Mouse (Mus musculus) brown adipose tissue, adult 24 weeks (tissue): ENCODE data around the gene Mprip. TPM values are rescaled to one million over a fixed set of nuclear protein-coding genes. Genes with fewer than 3 reads are reported as not detected.
"Not testable (repeated sequence)": the region's sequence is repeated elsewhere in the genome, so short reads cannot be mapped to it uniquely, and the experiment has no call there.

Experiments used
- H3K27ac ChIP-seq: fragments of 200-500 bp; replicated peaks from 2 replicates; pipeline ENCODE4 v1.5.1; 2012; ENCODE audit warnings: low read depth, mild to moderate bottlenecking, low read length
- H3K4me1 ChIP-seq: fragments of 200-500 bp; 2 replicates; pipeline ENCODE4 v1.6.1; 2012; ENCODE audit warnings: low read length, mixed read lengths; ENCODE audit not compliant: control insufficient read depth, insufficient read depth, insufficient read length
- H3K4me3 ChIP-seq: fragments of 200-500 bp; 2 replicates; pipeline ENCODE4 v1.5.1; 2012; ENCODE audit warnings: low read depth, mild to moderate bottlenecking, low read length, moderate library complexity; ENCODE audit not compliant: insufficient read depth
- polyA plus RNA-seq: library from polyadenylated mRNA; stranded (reverse); fragments of >200 nt; gene quantifications from 2 replicates; pipeline ENCODE4 v1.2.4, GENCODE M21; 2012; ENCODE audit not compliant: missing spikeins, insufficient read depth, insufficient read length

Mprip gene
- polyA plus RNA-seq, 1 experiment: 83.7 TPM

DNA sequence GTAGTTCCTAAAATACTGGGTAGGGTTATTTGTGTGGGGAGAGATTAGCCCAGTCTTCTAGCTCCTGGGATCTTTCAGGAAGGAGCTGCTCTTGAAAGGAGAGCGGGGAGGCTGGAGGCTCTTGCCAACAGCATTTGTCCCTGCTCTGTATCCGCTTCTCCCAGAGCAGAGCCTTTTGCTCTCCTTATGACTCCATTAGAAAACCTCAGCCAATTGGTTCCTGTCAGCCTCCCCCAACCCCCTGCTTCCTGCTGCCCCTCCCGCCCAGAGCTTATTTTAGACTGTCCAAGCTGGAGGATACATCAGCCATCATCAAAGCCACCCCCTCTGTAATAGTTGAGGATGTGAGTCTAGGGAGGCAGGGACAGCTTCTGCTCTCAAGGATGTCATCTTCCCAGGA lies 3.7 kb downstream of the Mprip start:
- Histone ChIP-seq H3K27ac (peak overlapping the region; percentile 89), H3K4me3 (no peak overlapping the region), H3K4me1 (peaks cover 25% of the 10 kb centered on the region)

DNA sequence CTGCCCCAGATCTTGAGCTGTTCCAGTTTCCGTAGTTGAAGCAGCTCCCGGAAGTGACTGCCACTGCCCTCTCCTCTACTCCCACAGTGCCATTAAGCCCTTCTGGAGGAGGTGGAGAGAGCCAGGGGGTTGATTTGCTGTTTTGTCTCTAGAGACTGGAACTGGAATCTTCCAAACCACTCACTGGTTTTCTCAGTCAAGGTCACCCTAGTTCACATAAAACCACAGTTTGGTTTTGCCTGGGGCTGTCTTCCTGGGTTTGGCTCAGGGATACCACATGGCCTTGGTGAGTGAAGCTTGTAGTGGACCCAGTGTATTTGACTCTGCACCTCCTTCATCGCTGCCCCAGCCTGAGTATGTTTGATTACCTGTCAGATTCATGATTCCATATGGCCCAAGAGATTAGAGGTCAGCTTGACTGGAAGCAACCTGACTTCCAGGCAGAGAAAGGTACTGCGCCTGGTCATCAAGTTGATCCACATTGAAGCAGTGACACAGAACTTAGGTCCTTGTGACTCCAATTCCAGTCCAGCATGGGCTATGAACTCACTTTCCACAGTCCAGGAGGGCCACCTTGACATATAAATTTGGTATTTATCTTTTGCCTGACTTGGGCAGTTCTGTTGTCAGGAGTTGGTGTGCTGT lies 10.1 kb downstream of the Mprip start:
- Histone ChIP-seq H3K4me3 (no peak overlapping the region), H3K27ac (peak overlapping the region; percentile 63), H3K4me1 (peaks cover 44% of the 10 kb centered on the region)

DNA sequence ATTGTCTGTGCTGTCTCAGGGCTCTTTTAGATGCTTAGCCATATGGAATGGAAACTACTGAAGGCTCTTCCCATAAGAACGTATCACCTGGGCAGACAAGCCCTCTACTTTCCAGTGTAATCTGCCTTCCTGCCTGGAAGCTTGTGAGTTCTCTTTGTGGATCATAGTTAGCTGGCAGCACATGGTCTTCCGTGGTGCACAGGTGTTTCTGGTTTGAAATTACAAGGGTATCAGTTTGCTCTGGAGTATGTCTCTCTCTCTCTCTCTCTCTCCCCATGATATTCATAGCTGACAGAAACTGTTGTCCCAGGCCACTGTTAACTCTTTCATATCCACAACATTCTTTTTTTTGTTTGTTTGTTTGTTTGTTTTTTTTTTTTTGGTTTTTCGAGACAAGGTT lies 12.9 kb downstream of the Mprip start:
- no peak overlapping the region for H3K4me3 ChIP-seq
- no peak overlapping the region for H3K27ac ChIP-seq
- H3K4me1 ChIP-seq: peaks cover 51% of the 10 kb centered on the region

DNA sequence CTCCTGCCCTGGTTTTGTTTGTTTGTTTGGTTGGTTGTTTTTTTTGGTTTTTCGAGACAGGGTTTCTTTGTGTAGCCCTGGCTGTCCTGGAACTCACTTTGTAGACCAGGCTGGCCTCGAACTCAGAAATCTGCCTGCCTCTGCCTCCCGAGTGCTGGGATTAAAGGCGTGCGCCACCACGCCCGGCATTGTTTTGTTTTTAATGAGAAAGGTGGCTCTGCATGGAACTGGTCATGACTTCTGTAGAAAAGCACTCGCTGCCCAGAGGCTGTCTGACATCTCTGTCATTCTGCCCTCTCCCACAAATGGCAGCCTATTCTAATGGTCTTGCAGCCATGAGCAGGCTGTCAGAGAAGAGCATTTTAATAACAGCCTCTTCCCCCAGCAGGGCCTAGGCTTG lies 13.6 kb downstream of the Mprip start:
- not testable (repeated sequence) for H3K4me3 ChIP-seq, H3K27ac ChIP-seq
- H3K4me1 ChIP-seq: peaks cover 53% of the 10 kb centered on the region

DNA sequence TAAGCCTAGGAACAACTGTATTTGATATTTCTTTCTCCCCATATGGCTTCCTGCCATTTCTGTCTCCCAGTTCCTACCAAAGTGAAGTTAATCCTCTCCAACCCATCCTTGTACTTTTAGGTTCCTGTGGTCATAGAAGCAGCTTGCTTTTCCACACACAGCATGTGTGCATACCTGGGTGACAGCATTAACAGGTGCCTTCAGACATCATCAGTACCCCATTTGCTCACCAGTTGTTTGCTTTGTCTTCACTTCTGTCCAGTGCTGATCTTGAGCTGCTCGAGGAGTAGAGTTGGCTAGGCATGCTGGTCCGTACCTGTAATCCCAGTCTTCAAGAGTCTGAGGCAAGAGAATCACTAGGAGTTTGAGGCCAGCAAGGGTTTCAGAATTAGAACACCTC lies 16.7 kb downstream of the Mprip start:
- H3K4me3 ChIP-seq: no peak overlapping the region
- H3K27ac ChIP-seq: no peak overlapping the region
- peaks cover 37% of the 10 kb centered on the region for H3K4me1 ChIP-seq

DNA sequence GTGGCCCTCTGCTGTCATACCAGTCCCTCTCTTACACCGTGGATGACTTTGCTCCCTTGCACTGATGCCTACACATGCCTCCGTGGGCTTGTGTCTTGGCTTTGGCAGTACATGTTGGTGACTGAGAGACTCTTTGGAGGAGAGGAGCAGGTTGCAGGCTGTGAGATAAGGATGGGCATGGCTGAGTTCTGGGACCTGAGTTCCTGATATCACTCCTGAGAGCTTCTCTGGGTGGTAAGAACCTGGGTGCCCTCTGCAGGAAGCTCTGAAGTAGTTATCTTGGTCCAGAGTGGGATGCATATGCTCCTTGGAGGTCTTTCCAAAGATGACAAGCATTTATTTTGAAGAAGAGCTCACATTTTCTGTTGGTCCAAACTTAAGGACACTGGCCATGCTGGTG lies 17.6 kb downstream of the Mprip start:
- no peak overlapping the region for H3K27ac ChIP-seq
- H3K4me1 ChIP-seq: peaks cover 36% of the 10 kb centered on the region
- H3K4me3 ChIP-seq: no peak overlapping the region

DNA sequence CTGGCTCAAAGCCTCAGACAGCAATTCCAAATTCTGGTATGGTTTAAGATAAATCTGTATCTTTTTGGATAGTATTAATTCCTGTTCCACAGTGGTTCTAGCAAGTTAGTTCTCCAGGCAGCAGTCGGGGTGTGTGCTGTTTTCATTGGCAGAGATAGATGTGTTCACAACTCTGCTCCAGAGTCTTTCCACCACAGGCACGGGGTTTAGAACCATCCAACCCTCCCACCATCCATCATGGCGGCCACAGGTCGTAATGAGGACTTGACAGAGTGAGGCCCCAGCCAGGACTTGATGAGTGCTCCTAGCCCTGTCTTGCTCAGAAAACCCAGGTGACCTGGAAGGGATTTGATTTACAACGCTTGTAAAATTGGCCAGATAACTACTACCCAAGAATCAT lies 19.0 kb downstream of the Mprip start:
- Histone ChIP-seq H3K4me1 (peaks cover 37% of the 10 kb centered on the region), H3K27ac (no peak overlapping the region), H3K4me3 (no peak overlapping the region)

DNA sequence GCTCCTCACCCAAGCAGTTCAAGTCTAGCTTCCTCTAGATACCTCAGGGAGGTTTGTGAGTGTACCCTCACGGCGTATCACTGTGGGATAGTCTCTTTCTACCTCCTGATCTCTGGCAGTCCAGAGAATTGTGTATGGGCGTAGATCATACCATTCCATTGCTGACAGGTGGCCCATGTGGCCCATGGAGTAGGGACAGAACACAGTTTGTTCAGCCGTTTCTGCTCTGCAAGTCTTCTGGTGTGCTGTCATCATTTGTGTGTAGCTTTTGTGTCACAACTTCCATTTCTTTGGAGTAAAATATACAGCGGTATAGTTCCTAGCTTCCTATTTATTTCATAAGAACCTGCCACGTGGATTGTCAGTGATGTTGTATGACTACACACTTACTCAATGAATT lies 23.9 kb downstream of the Mprip start:
- Histone ChIP-seq H3K4me3 (no peak overlapping the region), H3K4me1 (peaks cover 23% of the 10 kb centered on the region), H3K27ac (no peak overlapping the region)

DNA sequence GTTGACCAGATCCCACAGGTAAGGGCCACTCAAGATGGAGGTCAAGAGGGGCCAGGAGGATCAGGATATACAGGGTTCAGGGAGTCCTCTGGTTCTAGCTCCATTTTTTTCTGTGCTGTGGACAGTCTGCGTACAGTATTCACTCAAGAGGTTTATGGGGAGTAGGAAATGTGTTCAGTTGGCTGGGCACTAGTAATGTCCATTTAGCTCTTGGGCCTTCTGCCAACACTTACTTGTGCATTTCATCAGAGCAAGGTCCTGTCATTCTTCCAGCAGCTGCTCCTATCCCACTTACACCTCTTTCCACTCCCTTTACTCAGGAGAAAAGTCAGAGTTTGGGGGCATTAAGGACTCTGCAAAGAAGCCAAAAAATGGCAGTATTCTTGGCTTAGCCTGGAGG lies 33.4 kb downstream of the Mprip start:
- Histone ChIP-seq H3K4me1 (peaks cover 28% of the 10 kb centered on the region), H3K27ac (no peak overlapping the region), H3K4me3 (no peak overlapping the region)

DNA sequence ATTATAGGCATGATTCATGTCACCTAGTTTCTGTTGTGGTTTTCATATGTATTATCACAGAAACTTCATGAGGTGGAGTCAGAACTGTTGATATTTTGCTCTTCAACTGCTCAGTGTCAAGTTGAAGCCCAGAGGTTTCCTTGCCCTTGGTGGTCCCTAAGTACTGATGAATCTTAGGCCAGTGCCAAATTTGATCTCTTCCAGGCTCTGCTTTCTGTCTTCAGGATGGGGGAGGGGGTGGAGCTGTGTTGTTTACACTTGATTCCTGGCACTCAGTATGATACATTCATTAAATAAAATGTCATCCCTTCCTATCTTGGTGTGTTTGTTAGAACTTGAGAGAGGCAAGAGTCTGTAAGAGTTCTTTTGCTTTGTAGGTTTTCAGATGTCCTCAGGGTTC lies 34.4 kb downstream of the Mprip start:
- H3K27ac ChIP-seq: no peak overlapping the region
- H3K4me3 ChIP-seq: no peak overlapping the region
- peaks cover 28% of the 10 kb centered on the region for H3K4me1 ChIP-seq

DNA sequence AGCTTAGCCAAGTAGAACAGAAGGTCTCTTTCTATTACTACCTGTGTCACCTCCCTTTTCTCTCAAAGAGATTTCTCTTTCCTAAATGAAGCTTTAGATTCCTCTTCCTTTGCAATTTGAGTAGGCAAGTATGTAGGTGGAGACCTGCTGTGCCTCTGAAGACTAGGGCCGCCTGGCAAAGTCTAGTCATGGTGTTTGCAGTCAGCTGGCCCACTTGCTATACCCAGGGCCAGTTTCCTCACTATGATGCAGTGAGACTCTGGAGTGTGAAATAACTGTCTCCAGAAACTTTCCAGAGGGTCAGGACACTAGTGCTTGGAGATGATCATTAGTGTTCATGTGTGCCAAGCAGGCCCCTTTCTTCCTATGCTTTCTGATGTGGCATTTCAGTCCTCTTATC lies 36.5 kb downstream of the Mprip start:
- no peak overlapping the region for H3K4me3 ChIP-seq
- H3K4me1 ChIP-seq: peaks cover 30% of the 10 kb centered on the region; the same call in 1 of the 2 replicates
- no peak overlapping the region for H3K27ac ChIP-seq

DNA sequence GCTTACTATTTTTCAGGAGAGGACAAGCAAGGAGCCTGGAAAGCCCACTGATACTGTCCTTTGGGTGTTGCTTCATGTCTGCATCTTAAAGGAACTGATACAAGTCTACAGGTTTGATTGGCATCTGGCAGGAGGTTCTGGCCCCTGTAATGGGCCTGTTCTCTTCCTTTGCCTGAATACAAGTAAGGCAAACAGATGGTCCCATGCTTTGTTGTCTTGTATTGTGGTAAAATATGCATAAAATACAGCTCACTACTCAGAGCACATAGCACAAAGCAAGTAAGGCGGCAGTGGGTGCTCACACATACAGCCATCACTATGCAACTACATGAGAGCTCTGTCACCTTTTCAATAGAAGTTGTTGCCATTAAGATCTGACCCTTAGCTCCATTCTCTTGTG lies 39.7 kb downstream of the Mprip start:
- no peak overlapping the region for H3K4me3 ChIP-seq
- no peak overlapping the region for H3K27ac ChIP-seq
- peaks cover 19% of the 10 kb centered on the region for H3K4me1 ChIP-seq

DNA sequence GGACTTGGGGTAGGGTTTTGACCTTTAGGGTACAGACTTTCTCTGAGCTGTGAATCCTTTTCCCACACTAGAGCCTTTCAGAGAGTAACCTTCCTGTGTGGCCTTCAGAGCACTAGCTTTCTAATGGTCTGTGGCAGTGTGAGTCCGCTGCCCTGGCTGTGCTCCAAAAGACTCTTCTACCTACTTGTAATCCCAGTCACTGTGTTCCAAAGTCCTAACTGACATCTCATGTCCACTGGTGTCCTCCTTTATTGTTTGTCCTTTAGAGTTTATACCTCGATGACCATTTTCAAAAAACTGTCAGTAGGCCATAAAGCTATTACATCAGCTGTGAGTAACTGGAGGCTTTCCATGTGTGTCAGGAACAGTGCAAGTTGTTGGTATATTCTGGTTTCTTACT lies 44.0 kb downstream of the Mprip start:
- H3K27ac ChIP-seq: no peak overlapping the region
- peaks cover 34% of the 10 kb centered on the region for H3K4me1 ChIP-seq
- H3K4me3 ChIP-seq: no peak overlapping the region

DNA sequence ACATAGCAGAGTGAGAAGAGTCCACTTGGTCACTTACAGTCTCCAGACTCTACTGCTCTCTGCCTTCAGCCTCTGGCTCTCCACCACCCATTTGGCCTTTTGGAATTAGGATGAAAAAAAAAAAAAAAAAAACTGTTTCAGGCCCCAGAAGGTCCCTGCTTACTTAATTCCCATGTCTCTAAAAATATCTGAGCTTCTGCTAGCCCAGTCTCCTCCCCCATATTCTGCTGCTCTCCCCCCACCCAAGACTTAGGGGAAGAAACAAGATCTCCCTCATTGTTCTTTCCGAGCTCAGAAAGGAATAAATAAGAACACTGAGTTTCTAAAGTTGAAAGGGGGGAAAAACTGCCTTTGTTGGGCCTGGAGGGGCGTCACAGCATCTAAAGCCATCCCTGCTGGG lies 46.4 kb downstream of the Mprip start:
- Histone ChIP-seq H3K4me1 (peaks cover 36% of the 10 kb centered on the region), H3K27ac (peak overlapping the region; percentile 87), H3K4me3 (no peak overlapping the region)

DNA sequence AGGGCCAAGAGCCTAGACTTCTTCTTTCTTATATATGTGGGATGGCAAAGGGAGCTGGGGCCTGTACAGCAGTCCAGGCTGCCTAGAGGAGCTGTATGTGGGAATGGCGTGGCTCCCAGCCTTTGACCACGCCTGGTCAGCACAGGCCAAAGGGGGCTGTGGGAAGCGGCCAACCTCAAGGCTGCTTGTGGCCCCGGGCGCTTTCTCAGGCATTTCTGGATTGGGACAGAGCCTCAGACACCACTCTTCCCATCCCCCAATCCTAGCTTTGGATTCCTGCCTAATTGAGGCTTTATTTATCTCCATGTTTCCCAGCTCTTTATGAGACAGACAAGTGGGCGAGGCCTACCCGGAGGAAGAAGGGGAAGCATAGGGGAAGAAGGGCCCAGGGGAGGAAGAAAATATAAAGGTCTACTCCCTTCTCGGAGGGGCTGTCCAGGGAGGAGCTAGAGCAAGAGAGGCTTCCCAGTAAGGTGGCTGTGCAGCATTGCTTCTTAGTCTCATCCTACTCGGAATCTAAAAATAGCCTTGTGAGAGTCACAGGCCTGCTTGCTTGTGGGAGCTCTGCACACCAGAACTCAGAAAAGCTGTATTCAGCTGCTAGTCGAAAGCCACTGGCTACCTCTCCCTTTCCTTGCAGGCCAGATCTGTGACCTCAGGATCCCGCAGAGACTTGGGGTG lies 47.0 kb downstream of the Mprip start:
- Histone ChIP-seq H3K27ac (peak overlapping the region; percentile 87), H3K4me1 (peaks cover 36% of the 10 kb centered on the region), H3K4me3 (no peak overlapping the region)

DNA sequence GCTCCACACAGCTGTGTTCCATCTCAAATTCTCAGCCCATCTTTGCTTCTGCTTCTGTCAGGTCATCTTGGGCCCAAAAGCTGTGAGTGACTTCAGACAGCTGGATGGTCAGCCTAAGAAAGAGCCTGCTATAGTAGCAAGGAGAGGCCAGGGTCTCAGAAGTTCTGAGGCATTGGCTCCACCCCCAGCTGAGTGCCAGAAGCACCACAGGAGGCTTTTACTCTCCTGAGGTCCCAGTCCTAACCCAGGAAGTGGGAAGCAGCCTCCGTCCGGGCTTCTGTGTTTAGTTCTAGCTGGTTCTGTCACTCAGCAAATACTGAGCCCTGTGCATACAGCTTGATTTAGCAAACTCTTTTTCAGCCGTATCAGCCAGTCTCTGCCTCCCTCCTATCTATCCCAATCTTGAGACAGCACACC lies 54.3 kb downstream of the Mprip start:
- Histone ChIP-seq H3K27ac (no peak overlapping the region), H3K4me3 (no peak overlapping the region), H3K4me1 (peaks cover 21% of the 10 kb centered on the region; the same call in 1 of the 2 replicates)
